Mouse (Mus musculus): ENCODE measurements around the gene Slc25a35. TPM values are rescaled to one million over a fixed set of nuclear protein-coding genes. Genes with fewer than 3 reads are reported as not detected.
"Not testable (repeated sequence)": the region's sequence is repeated elsewhere in the genome, so short reads cannot be mapped to it uniquely, and the experiment has no call there.

The Slc25a35 gene
- polyA plus RNA-seq (2015; fragmentation: Nextera tagmentation; extraction: Ambion mirVana) = 4.3 and 5.5 TPM in 2 replicates

DNA sequence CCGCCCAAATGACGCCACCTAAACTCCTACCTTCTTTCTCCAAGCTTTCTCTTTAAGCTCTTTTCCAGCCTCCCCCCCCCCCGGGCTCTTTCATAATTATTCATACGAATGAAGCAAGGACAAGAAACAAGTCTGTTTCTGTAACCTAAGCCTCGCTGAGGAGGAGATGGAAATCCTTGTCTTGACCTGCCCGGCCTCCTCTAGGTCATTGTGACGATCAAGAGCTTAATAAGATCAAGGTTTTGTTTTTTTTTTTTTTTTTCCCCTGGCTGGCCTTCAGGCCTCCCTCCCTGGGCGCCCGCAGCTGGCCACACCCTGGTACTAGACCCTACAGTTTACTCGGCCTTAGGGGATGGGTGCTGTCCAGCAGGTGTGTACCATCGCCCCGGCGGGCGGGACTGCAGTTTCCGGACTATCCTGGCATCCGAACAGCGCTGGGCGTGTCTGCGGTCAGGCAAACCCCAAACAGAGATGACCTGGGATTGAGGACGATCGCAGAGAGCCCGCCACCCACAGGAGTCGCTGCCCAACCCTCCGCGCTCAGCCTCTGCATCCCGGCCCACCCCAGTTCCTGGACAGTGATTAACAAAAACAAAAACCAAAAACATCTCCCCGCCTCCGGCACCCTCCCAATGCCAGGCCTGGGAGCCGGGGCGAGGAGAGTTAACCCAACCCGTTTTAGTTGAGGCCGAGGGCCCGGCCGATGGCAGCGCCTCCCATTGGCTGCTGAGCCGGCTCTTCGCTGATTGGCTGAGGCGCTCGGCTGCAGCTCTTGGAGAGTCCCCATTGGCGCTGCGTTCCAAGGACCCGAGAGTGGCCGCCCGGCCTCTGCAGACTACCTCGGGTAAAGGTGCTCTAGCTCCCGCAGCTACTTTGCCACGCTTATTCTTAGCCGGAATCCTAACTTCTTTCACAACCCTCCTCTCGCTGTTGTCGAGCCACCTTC is at the start of gene Slc25a35:
TSS of gene Slc25a35 (plus strand) at position 795 of the 946 bp plus-strand sequence.
- peak; percentile 12; the same call in 1 of the 2 replicates for TF ChIP-seq EP300 (IDR thresholded peaks at IDR 0.05)
- peak; percentile 44 for TF ChIP-seq CTCF (IDR thresholded peaks at IDR 0.05)
- H3K27me3 ChIP-seq (replicated peaks; ENCODE audit: insufficient read depth, low read length) = no peaks in the 10 kb centered on the region
- 1% methylated on average over 50 of the region's 50 CpGs for WGBS
- 0 out of 2 replicates have a peak within 1 kb of the TSS, but pooled peaks have one; percentile 26 for H3K9ac ChIP-seq (replicated peaks; ENCODE audit: low read depth)
- peak within 1 kb of the TSS; percentile 79 for H3K4me2 ChIP-seq (replicated peaks; ENCODE audit: low read depth, low read length)
- H3K9me3 ChIP-seq (ENCODE audit: low read length) = no peaks in the 10 kb centered on the region
- H3K4me1 ChIP-seq (ENCODE audit: insufficient read depth, low read depth, low read length) = peaks cover 10% of the 10 kb centered on the region; the same call in 1 of the 2 replicates
- H3K4me3 ChIP-seq (ENCODE audit: low read depth, low read length) = peak within 1 kb of the TSS; percentile 52
- H3K27ac ChIP-seq (ENCODE audit: low read length) = peak within 1 kb of the TSS; percentile 38; the same call in 1 of the 2 replicates
- peak; percentile 96 for DNase-seq (ENCODE audit: low spot score)
- peak; percentile 97 for ATAC-seq
- no peaks in the 10 kb centered on the region for H3K36me3 ChIP-seq (ENCODE audit: insufficient read depth, low read length)

DNA sequence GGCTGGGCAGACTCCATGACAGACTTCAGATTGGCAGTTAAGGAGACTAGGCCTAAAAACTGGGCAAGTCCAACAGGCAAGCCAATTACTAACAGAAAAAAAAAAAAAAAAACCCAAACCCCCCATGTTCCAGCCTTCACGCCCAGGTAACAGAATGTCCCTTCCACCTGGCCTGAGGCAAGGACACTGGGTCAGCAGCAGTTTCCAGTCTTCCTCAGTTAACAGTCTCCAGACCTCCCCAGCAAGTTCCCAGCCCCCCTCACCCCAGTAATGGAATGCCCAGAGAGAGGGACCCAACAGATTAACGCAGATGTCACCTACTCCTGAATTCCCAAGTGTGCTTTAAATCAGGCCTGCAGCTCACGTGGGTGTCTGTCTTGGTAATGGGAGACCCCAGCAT is 44.7 kb upstream of the Slc25a35 start:
- ATAC-seq (no peak), DNase-seq (ENCODE audit: low spot score) (no peak)
- H3K4me3 ChIP-seq (ENCODE audit: low read depth, low read length) = no peak overlapping the region
- no peak overlapping the region for H3K27ac ChIP-seq (ENCODE audit: low read length)
- H3K9ac ChIP-seq (replicated peaks; ENCODE audit: low read depth) = no peak overlapping the region
- no peak overlapping the region for H3K4me2 ChIP-seq (replicated peaks; ENCODE audit: low read depth, low read length)
- H3K9me3 ChIP-seq (ENCODE audit: low read length) = no peaks in the 10 kb centered on the region
- no peaks in the 10 kb centered on the region for H3K36me3 ChIP-seq (ENCODE audit: insufficient read depth, low read length)
- no peaks in the 10 kb centered on the region for H3K27me3 ChIP-seq (replicated peaks; ENCODE audit: insufficient read depth, low read length)
- H3K4me1 ChIP-seq (ENCODE audit: insufficient read depth, low read depth, low read length) = no peaks in the 10 kb centered on the region
- WGBS = 67% methylated on average over 3 of the region's 3 CpGs
- TF ChIP-seq EP300 (IDR thresholded peaks at IDR 0.05) (no peak), CTCF (IDR thresholded peaks at IDR 0.05) (no peak)

DNA sequence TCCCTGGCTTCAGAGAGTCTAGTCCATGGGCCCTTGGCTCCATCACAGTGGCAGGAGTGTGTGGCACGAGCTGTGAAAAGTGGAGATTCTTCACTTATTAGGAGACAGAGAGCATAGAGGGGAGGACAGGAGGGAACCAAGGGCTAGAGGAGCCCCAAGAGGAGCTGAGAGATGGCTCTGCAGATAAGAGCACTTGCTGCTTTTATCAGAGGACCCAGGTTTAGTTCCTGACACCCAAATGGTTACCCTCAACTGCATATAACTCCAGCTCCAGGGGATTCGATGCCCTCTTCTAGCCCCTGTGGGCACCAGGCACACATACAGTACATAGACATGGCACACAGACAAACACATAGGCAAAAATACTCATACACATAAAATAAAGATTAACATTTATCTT is 43.2 kb upstream of the Slc25a35 start:
- Histone ChIP-seq H3K27ac (ENCODE audit: low read length) (no peak overlapping the region), H3K4me3 (ENCODE audit: low read depth, low read length) (no peak overlapping the region), H3K9ac (replicated peaks; ENCODE audit: low read depth) (no peak overlapping the region), H3K9me3 (ENCODE audit: low read length) (no peaks in the 10 kb centered on the region), H3K4me2 (replicated peaks; ENCODE audit: low read depth, low read length) (no peak overlapping the region), H3K36me3 (ENCODE audit: insufficient read depth, low read length) (no peaks in the 10 kb centered on the region), H3K27me3 (replicated peaks; ENCODE audit: insufficient read depth, low read length) (no peaks in the 10 kb centered on the region), H3K4me1 (ENCODE audit: insufficient read depth, low read depth, low read length) (no peaks in the 10 kb centered on the region)
- DNase-seq (ENCODE audit: low spot score) (no peak), ATAC-seq (no peak)
- TF ChIP-seq EP300 (IDR thresholded peaks at IDR 0.05) = no peak
- WGBS = 85% methylated on average over 2 of the region's 2 CpGs

DNA sequence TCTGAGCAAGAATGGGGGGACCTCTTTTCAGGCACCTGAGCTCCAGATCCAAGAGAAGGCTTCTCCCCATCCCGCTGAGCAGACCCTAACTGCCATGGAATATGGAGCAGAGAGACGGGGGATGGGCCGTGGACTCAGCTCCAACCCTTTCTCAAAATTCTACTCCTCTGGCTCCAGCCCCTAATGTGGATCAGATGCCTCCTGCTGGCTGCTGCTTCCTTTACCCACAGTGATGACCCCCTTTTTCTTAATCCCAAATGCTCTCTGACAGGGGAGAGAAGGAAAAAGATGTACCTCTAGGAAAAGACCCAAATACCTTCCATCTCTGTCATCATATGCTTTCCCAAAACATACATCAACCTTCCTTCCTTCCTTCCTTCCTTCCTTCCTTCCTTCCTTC is 41.0 kb upstream of the Slc25a35 start, which contains the start of gene Odf4:
TSS of gene Odf4 (minus strand) at position 101 of the 400 bp plus-strand sequence.
- no peaks in the 10 kb centered on the region for H3K36me3 ChIP-seq (ENCODE audit: insufficient read depth, low read length)
- 78% methylated on average over 3 of the region's 3 CpGs for WGBS
- H3K9me3 ChIP-seq (ENCODE audit: low read length) = no peaks in the 10 kb centered on the region
- TF ChIP-seq EP300 (IDR thresholded peaks at IDR 0.05) = no peak
- no peaks in the 10 kb centered on the region for H3K4me1 ChIP-seq (ENCODE audit: insufficient read depth, low read depth, low read length)
- no peak within 1 kb of the TSS for H3K4me2 ChIP-seq (replicated peaks; ENCODE audit: low read depth, low read length)
- DNase-seq (ENCODE audit: low spot score) = no peak
- no peak for ATAC-seq
- H3K9ac ChIP-seq (replicated peaks; ENCODE audit: low read depth) = no peak within 1 kb of the TSS
- no peaks in the 10 kb centered on the region for H3K27me3 ChIP-seq (replicated peaks; ENCODE audit: insufficient read depth, low read length)
- H3K4me3 ChIP-seq (ENCODE audit: low read depth, low read length) = no peak within 1 kb of the TSS
- no peak within 1 kb of the TSS for H3K27ac ChIP-seq (ENCODE audit: low read length)

DNA sequence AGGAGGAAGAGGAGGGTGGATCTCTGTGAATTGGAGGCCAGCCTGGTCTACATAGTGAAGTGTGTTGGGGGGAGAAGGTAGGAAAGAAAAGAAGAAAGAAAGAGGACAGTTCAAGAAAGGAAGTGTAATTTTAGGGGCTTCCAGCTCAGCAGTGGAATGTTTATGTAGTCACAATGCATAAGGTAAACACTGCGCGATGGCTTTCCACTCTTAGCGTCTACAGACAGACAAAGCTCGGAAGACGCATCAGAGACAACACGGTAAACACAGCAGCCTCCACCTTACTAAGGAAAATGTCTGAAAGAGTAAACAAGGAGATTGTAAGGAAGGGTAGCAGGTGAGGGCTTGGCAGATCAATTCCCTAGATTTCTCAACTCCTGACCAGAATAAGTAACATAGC is 38.0 kb upstream of the Slc25a35 start:
- Histone ChIP-seq H3K9me3 (ENCODE audit: low read length) (no peaks in the 10 kb centered on the region), H3K36me3 (ENCODE audit: insufficient read depth, low read length) (no peaks in the 10 kb centered on the region), H3K4me1 (ENCODE audit: insufficient read depth, low read depth, low read length) (no peaks in the 10 kb centered on the region), H3K4me3 (ENCODE audit: low read depth, low read length) (no peak overlapping the region), H3K4me2 (replicated peaks; ENCODE audit: low read depth, low read length) (no peak overlapping the region), H3K27ac (ENCODE audit: low read length) (no peak overlapping the region), H3K27me3 (replicated peaks; ENCODE audit: insufficient read depth, low read length) (no peaks in the 10 kb centered on the region), H3K9ac (replicated peaks; ENCODE audit: low read depth) (no peak overlapping the region)
- no peak for ATAC-seq
- TF ChIP-seq CTCF (IDR thresholded peaks at IDR 0.05) = no peak
- TF ChIP-seq EP300 (IDR thresholded peaks at IDR 0.05) = peak; percentile 66
- 13% methylated on average over 6 of the region's 6 CpGs for WGBS
- no peak for DNase-seq (ENCODE audit: low spot score)

DNA sequence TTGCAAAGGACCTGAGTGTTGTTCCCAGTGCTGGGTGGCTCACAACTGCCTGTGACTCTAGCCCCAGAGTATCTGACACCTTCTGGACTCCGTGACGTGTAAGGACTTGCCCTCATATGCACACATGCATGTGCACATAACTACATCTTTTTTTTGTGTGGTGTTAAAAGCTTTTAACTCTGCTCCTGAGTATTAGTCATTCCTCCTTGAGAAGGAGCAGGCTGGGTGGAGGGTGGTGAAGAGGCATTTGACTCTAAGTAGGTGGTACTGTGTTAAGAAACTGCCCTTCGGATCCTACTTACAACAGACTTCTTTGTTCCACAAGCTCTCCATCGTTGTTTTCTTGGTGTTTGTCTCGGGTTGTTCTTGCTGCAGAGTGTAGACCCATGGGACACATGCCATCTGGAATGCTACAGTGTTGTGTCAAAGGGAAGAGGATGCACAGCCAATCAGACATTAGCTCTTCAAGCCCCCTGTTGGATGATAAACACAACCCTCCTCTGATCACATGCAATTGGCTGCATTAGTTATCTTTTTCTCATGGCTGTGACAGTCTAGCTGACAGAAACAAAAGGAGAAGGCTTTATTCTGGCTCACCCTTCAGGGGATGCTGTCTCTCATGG is 33.9 kb upstream of the Slc25a35 start:
- Histone ChIP-seq H3K4me3 (ENCODE audit: low read depth, low read length) (no peak overlapping the region), H3K27me3 (replicated peaks; ENCODE audit: insufficient read depth, low read length) (no peaks in the 10 kb centered on the region), H3K4me1 (ENCODE audit: insufficient read depth, low read depth, low read length) (no peaks in the 10 kb centered on the region), H3K4me2 (replicated peaks; ENCODE audit: low read depth, low read length) (no peak overlapping the region), H3K9me3 (ENCODE audit: low read length) (no peaks in the 10 kb centered on the region), H3K27ac (ENCODE audit: low read length) (no peak overlapping the region), H3K9ac (replicated peaks; ENCODE audit: low read depth) (no peak overlapping the region), H3K36me3 (ENCODE audit: insufficient read depth, low read length) (no peaks in the 10 kb centered on the region)
- 44% methylated on average over 5 of the region's 5 CpGs for WGBS
- peak; percentile 73 for DNase-seq (ENCODE audit: low spot score)
- ATAC-seq = peak; percentile 92
- no peak for TF ChIP-seq CTCF (IDR thresholded peaks at IDR 0.05)
- TF ChIP-seq EP300 (IDR thresholded peaks at IDR 0.05) = no peak

DNA sequence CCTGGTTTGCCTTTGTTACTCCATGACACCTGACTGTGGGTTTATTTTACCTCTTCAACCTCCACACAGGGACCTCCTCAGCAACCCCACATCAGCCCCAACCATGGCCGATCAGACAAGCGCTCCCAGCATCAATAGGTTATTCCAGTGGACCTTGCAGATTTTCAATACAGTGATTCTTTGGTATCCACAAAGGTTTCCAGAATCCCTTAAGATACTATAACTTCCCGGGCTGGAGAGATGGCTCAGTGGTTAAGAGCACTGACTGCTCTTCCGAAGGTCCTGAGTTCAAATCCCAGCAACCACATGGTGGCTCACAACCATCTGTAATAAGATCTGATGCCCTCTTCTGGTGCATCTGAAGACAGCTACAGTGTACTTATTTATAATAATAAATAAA is 31.0 kb upstream of the Slc25a35 start:
- H3K27ac ChIP-seq (ENCODE audit: low read length); H3K27me3 ChIP-seq (replicated peaks; ENCODE audit: insufficient read depth, low read length); ATAC-seq; H3K4me3 ChIP-seq (ENCODE audit: low read depth, low read length); H3K4me2 ChIP-seq (replicated peaks; ENCODE audit: low read depth, low read length); DNase-seq (ENCODE audit: low spot score); H3K9me3 ChIP-seq (ENCODE audit: low read length); H3K4me1 ChIP-seq (ENCODE audit: insufficient read depth, low read depth, low read length); H3K9ac ChIP-seq (replicated peaks; ENCODE audit: low read depth); H3K36me3 ChIP-seq (ENCODE audit: insufficient read depth, low read length): not testable (repeated sequence)
- 90% methylated on average over 4 of the region's 4 CpGs for WGBS

Data from lung, postnatal 0 days (tissue).